Mouse (Mus musculus): ENCODE results near the gene Cnksr3.

Gene Cnksr3

DNA sequence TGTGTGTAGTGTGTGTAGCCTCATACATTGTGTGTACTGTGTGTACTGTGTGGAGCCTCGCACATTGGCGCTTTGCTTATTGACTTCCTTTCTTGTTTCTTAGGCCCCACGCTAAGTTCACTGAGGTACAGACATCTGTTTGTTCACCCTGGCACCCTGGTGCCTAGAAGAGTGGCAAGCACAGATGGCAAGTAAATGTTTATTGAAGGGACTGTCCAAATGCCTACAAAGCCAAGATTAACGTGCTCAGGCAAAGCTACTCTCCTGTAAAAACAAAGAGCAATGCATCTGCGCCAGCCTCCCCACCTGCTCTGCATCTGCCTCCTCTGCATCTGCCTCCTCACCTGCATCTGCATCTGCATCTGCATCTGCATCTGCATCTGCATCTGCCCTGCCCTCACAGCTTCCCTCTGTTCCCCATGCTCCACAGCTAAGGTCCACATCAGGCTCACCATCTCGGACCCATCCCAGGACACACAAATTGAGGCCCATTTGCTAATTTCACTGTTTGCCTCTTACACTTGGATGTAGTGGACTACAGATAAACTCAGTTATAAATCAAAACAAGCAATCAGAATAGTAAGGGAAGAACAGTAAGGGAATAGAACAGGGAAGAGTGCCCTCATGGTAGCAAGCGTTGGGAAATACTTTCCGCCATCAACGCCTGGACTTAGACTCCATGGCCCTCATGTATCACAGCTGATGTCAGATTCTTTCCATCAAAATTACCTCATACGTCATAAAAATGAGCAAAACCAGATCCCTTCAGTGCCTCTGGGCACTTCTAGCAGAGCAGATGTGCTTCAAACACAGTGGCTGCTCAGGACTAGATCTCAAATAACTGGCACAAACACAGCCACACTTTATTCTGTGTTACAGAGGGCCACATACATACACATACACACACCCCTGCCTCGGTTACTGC lies 62.1 kb downstream of the Cnksr3 start:
- DNase-seq (ENCODE audit: low spot score in 2 of 2), result no peak

DNA sequence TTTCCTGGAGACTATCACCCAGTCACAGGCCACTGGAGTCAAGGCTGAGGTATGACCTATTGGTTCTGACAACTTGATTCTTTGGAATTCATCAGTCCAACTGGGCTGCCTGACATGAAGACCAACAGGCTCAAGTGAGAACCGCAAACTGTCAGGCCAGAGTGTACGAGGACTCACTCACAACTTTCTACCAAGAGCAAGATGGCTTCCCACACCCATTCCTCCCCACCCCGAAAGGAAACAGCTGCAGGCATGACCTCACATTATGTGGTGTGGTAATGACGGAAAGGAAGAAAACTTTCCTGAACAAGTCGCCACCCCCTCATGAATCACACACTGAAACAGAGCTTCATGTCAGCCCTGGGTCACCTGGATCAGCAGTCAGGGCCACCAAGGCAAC lies 66.4 kb downstream of the Cnksr3 start:
- no peak for DNase-seq (ENCODE audit: low spot score in 2 of 2)

DNA sequence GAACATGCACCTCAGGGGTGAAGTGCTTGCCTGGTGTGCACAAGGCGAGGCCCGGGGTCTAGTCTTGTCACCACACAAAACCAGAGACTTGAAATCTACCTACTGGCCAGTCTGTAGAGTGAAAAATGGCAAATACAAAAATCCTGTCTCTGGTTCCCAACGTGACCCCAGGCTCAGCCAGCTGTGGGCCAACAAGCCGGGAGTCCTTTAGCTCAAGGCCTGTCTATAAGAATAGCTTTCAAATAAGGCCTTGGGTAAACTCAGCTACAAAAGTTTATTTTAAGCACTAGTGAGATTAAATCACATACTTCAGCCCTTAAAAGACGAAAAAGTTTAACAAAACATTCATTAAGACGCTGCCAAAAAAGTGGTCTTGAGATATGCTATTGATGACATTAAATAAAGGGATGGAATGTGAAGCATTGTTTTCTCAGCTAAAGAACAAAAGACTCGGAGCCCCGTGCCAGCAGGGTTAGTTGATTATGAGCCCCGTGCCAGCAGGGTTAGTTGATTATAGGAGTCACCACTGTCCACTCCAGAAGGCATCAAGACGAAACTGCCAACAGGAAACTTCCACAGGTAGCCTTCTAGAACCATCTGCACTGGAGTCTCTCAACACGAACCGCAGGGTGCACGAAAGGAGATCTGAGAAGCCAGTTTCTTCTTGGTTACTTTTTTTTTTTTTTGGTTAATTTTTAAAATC lies 67.8 kb downstream of the Cnksr3 start:
- no peak for DNase-seq (ENCODE audit: low spot score in 2 of 2)

DNA sequence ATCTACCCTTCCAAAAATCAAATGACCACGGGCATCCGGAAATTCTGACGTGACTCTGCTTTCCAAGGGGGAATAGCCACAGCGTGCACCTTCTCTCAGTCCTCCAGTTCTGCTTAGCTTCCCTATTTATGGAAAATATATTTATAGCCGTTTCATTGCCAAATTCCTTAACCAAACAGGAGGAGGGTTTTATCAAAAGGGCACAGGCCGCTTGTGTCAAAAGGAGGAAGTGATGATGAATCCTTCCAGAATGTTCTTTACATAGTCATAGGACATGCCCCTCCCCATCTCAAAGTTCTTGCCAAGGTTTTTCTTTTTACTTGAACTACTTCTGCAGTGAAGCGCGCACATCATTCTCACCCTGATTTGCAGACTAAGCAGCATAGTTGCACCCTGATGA lies 69.8 kb downstream of the Cnksr3 start:
- DNase-seq (ENCODE audit: low spot score in 2 of 2), result no peak

DNA sequence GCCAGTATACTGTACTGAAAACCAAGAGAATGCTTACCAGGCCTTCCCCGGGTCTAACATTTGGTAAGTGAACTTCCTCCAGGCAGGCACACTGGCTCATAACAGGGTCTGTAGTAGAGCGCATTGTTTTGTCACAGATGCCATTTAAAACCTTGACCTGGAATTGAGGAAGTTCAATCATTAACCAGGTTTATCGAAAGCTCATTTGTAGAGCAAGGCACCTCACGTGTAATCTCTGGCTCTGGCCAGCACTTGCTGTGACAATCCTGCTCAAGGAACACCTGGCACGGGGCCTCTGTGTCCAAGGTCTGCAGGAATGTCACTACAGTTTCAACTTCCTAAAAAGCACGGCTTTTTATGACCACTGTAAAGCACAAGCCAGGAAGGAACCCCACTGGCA lies 71.8 kb downstream of the Cnksr3 start:
- no peak for DNase-seq (ENCODE audit: low spot score in 2 of 2)

DNA sequence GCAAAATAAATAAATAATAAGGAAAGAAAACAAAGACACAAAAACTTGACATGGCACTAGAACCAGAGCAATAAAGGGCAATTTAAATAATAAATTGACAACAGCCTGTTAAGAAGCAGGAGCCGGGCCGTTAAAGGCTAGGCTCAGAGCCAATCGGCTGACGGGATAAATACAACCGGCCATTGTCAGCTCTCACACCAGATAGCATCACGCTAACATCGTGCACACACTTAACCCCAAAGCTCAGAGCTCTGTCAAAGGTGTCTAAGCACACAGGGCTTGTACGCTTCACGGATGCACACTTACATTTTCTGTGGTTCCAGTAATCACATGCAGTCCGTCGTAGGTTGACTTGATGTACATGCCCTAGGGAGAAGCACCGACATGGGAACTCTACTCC lies 74.0 kb downstream of the Cnksr3 start:
- DNase-seq (ENCODE audit: low spot score in 2 of 2), result no peak

DNA sequence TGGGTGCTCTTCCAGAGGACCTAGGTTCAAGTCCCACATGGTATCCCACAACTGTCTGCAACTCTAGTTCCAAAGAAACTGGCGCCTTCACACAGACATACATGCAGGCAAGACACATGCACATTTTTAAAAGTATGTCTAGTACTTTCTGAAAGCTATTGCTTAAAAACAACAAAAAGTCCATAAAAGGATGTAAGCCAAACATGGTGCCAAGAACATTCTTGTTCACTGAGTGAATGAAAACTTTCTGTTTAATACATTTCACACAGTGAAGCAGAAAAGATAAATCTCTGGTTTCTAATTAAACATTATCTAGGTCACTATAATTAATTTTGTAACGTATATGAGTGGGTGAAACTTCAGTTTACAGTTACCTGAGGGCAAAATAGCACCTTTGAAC lies 76.3 kb downstream of the Cnksr3 start:
- DNase-seq (ENCODE audit: low spot score in 2 of 2), result no peak

DNA sequence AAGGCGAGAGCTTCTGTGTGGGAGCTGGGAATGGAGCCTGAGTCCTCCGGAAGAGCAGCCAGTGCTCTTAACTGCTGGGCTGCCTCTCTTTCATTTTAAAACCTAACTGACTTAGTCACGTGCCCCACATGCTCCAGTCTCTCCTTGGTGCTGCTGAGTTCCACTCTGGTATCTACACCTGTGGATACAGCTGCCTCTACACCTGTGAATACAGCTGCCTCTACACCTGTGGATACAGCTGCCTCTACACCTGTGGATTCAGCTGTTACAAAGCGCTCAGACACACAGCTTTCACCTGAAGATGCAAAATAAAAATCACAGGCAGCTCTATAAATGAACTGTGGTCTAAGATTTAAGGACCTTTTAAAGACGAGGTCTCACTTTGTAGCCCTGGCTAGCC lies 79.0 kb downstream of the Cnksr3 start:
- DNase-seq (ENCODE audit: low spot score in 2 of 2), result no peak

DNA sequence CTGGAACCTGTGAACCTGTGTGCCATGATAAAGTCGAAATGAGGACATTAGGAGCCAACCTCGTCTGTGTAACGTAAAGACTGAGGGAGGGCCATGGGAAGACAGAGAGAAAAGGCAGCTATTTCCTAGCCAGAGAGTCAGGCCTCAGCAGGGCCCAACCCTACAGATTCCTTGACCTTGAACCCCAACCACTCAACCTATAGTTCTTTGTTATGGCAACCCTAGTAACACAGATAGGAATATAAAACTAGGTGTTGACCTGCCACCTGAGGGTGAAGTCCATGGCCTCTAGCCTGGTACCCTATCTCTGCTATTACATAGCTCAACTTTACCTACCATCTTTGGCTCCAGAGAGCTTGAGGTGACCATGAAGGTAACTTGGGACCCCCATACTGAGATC lies 80.6 kb downstream of the Cnksr3 start:
- no peak for DNase-seq (ENCODE audit: low spot score in 2 of 2)

DNA sequence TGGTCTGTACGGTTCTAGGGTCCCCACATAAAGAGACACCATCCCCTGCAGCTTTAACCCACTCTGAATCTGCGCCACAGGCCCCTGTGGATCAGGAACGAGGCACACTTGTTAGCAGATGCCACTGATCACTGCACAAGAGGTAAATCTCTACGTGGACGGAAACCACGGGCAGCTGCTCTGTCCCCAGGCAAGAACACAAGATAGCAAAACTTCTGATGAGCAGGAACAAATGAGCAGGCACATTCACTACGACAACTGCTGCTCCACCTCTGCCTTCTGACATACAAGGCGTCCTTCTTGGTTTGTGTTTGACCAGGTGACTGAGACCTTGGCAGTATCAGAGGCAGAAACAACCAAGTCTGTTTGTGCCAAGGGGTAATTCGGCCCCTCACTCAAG lies 84.2 kb downstream of the Cnksr3 start:
- no peak for DNase-seq (ENCODE audit: low spot score in 2 of 2)

DNA sequence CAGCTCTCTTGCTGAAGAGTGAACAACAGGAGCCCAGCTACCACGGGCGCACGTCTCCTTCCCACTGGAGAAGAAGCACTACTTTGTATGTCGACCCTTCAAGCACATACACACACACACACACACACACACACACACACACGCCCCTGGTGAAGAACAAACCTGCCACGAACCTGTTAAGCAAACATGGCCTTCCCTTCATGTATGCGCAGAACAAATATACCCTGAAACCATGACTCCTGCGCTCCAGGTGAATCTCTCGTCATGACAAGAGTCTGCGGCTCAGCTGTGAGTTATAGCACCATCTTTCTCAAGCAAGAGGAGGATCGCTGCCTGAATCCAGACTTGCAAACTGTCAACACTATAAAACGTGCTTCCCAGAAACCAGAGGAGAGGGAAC lies 85.2 kb downstream of the Cnksr3 start:
- DNase-seq (ENCODE audit: low spot score in 2 of 2), result no peak

DNA sequence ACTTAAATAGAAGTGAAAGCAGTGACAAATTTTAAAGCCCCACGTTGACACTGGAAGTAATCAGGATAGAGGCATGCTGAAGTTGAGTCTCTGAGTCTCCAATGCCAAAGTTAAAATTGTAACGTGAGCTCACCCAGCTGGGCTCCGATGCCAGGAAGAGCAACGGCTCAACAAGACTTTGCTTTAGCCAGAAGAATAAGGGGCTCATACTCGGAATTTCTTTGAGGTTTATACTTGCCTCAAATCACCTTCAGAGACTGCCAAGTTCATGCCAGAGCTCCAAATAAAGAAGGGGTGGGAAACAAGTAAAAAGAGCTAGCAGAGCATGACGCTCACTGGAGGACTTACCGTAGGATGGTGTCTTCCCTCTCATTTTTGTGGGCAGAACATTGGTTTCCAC lies 85.8 kb downstream of the Cnksr3 start:
- no peak for DNase-seq (ENCODE audit: low spot score in 2 of 2)

DNA sequence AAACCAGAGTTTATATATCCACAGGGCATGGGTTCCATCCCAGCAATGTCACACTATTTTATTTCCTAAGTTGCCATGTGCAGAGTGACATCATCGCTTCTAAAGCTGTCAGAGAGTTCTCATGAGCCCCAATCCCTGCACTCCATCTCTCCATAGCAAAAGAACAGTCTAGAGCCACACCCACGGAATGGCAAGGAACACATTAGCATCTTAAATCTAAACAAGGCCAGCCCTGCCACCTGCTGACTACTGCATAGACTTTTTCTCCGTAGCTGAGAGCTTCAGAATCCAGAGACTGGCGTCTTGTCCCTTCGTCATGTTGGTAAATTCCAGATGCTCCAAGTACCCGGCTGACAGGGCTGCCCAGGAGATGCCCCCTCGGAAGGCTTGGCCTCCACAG lies 87.0 kb downstream of the Cnksr3 start:
- DNase-seq (ENCODE audit: low spot score in 2 of 2), result peak; percentile 33 to 52

DNA sequence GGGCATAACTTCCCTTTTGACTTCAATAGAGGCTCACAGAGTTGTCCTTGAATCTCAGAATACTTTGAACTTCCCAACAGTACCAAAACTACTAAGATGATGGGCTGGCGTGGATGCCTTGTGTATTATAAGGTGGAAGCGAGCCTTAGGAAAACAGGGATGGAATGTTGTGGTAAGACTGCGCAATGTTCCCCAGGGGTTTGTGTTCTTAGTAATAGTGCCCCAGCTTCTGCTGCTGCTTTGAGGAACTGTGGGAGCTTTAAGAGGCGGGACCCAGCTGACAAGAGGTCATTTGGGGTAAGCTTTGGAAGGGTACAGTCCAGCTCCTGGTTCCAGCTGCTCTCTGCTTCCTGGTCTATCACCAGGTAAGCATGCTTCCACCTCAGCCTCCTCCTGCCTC lies 89.7 kb downstream of the Cnksr3 start:
- no peak for DNase-seq (ENCODE audit: low spot score in 2 of 2)

DNA sequence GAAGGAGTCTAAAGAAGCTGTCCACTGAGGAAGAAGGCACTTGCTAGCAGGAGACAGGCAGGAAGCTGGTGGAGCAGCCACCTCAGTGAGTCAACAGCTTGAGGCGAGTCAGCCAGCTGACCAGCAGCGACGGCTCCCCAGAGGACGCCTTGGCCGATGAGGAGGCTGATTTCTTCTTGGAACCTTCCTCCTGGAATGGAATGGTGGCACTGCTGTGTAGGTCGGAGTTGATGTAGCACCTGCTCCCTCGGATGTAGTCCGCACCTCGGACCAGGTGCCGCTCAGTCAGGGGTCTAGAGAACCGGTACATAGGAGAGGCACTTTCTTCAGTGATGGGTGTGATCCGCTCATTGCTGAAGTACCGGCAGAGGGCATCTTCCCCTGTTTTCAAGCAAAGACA lies 91.8 kb downstream of the Cnksr3 start:
- DNase-seq (ENCODE audit: low spot score in 2 of 2), result no peak

DNA sequence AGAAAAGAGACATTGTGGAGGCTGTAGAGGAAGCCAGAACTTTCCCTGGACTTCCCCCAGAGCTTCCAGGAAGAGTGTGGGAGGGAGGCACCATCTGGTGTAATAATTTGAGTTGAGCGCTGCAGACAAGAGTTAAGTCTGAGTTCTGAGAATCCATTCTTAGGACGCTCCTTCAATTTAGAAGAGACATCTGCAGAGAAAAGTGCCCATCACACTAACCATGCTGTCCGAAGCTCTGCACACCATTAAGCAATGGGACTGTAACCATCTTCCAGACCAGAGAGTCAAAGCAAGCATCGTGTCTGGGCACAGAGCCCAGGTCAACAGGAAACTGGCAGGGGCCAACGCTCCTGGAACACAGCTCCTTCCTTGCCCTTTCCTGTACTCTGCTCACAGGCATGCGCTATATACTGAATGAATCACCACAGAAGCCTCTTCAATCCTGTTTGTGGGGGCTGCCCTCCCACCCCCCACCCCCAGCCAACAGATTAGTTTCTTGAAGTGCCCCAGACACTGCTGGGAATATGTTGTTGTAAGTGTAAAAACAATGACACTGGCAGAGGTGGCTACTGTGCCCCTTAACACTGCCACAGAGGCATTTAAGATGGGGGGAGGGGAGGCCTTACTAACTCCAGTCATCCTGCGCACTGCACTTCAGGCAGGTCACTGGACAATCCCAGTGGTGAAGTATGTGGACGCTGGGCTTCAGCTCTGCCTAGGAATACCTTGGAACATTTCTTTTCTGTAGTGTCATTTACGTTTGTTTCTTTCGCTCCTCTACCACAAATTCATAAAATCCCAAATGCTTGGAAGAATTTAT lies 93.6 kb downstream of the Cnksr3 start:
- peak in 1 of 2 experiments; percentile 25 for DNase-seq (ENCODE audit: low spot score in 2 of 2)

DNA sequence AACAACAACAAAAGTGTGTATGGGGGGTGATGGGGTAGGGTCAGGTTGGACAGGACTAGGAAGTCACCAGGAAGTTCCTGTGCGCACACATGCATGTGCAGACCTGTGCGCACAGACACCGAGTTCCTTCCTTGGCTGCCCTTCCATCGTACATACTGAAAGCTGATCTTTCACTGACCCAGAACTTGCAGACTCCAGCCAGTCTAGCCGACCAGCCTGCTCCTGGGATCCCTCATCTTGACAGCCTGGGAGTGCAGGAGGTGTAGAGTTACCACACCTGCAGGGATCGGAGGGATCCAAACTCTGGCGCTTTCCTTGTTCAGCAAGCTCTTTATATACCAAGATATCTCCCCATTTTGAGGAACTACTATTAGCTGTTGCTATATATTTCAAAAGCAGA lies 94.3 kb downstream of the Cnksr3 start:
- DNase-seq (ENCODE audit: low spot score in 2 of 2), result no peak

DNA sequence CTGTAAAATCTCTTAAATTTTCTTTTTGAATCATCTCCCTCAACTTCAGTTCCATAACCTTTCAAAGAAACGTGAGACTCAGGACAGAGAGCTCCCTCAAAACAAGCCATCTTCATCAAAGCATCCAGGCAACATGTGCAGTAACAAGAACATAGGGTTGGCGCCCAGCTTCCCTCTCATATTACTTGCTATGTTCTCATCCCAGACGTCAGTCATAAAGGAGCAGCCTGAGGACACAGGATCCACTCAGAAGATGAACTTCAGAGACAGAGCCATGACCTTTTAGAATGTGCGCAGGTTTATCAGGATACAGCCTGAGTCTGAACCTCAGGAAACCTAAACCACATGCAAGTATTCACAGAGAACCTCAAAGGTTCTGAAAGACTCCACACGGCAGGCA lies 97.2 kb downstream of the Cnksr3 start:
- DNase-seq (ENCODE audit: low spot score in 2 of 2), result no peak

DNA sequence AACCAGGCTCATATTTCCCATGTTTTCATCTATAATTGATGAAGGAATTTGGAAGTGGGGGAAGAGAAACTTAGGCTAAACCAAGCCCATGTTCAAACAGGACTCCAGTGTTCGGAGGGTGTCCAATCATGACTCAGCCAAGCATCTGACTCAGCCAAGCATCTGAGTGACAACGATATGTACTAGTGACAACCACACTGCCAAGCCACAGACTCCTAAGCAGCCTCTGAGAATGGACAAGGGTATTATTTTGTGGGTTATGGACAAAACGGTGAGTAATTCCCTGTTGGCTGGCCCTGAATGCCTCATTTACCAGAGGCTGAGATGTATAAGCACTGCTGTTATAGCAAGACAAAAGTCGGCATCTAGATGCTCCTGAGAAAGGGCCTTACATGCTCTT lies 98.3 kb downstream of the Cnksr3 start:
- no peak for DNase-seq (ENCODE audit: low spot score in 2 of 2)

DNA sequence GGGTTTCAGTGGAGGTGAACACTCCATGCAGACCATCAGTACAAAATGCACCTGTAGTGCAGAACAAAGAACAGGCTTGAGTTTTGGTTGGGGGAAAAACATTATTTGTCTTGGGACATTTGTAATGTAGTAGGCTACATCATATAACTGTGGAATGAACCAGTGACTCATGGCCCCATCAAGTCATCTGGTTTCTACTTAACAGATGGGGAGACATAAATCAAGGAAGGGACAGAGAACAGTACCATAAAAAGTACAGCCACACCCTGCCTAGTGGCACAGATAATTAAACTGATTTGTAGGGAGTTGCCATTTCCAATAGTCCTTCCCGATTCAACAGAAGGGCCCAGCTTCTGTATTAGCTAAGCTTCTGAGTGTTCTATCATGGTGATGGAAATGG lies 98.9 kb downstream of the Cnksr3 start:
- DNase-seq (ENCODE audit: low spot score in 2 of 2), result no peak

DNA sequence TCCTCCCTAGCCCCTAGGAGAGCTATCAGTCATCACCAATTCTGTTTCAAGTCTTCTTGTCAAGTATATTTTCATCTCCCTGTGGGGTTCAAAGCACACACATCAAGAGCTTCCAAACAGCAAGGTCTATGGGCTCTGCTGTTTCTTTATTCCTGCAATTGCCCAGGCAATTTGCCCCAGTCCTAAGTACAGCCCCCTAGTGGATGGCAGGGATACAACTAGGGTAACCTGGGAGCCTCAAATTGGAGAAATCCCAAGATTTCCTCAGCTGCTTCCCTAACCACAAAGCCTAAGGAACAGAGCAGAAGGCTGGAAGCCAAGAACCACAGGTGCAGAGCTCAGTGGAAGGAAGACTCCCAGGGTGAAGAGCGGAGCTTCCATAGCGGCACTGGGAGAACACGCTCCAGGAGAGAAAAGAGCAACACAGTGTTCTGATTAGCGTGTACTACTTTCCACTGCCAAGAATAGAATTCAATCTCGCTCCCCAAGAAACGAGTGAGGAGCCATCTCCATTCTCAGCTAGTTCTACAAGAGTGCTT lies 100.5 kb downstream of the Cnksr3 start:
- DNase-seq (ENCODE audit: low spot score in 2 of 2), result no peak

DNA sequence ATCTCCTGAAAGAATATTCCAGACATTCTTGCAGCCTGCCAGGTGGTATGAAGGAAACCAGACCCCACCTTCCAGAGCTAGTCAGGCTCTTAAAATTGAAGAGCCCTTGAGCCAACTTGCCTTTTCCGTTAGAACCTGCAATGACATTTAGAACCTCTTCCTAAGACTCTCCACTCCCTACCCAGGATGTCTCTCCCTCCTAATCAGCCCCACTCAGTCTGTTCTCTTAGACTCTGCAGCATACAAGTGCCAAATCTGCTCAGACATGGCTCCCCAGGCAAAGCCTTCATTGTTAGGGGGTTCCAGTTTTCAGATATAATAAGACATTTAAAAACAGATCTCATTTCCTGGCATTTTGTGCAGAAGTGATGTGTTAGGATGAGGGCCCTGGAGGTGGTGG lies 108.2 kb downstream of the Cnksr3 start:
- DNase-seq (ENCODE audit: low spot score in 2 of 2), result no peak
